Mouse (Mus musculus) stomach, postnatal 0 days (tissue): ENCODE data around the gene Krtap12-1. TPM values are rescaled to one million over a fixed set of nuclear protein-coding genes. Genes with fewer than 3 reads are reported as not detected.
"Not testable (repeated sequence)": the region's sequence is repeated elsewhere in the genome, so short reads cannot be mapped to it uniquely, and the experiment has no call there.

Experiments
- ATAC-seq: fragments of 200-750 bp; cut with Nextera tagmentation; 2 replicates; pipeline ENCODE4 v1.8.0; 2017; ENCODE audit not compliant: low FRiP score, low TSS enrichment
- DNase-seq: peaks from one replicate; pipeline ENCODE4 v3.0.0-alpha.2; 2016; ENCODE audit warnings: low spot score
- H3K27ac ChIP-seq: fragments of 300-500 bp; sonication (generic); replicated peaks from 2 replicates; pipeline ENCODE4 v1.5.1; 2014; ENCODE audit warnings: mild to moderate bottlenecking, control low read depth
- H3K27me3 ChIP-seq: fragments of 300-500 bp; sonication (generic); 2 replicates; pipeline ENCODE4 v1.6.1; 2014; ENCODE audit warnings: low read length; ENCODE audit not compliant: control insufficient read depth, insufficient read depth
- H3K36me3 ChIP-seq: fragments of 300-500 bp; sonication (generic); 2 replicates; pipeline ENCODE4 v1.6.1; 2014; ENCODE audit warnings: low read length, mixed read lengths; ENCODE audit not compliant: control insufficient read depth, insufficient read depth
- H3K4me1 ChIP-seq: fragments of 300-500 bp; sonication (generic); replicated peaks from 2 replicates; pipeline ENCODE4 v1.6.1; 2014; ENCODE audit warnings: antibody characterized with exemption; ENCODE audit not compliant: control insufficient read depth, insufficient read depth
- H3K4me2 ChIP-seq: fragments of 300-500 bp; sonication (generic); replicated peaks from 2 replicates; pipeline ENCODE4 v1.6.1; 2014; ENCODE audit warnings: low read depth, mild to moderate bottlenecking, control low read depth, moderate library complexity
- H3K4me3 ChIP-seq: fragments of 300-500 bp; sonication (generic); 2 replicates; pipeline ENCODE4 v1.5.1; 2014; ENCODE audit warnings: low read depth, low read length, control low read depth
- H3K9ac ChIP-seq: fragments of 300-500 bp; sonication (generic); 2 replicates; pipeline ENCODE4 v1.6.1; 2014; ENCODE audit warnings: mild to moderate bottlenecking, low read length, control low read depth, mixed read lengths
- H3K9me3 ChIP-seq: fragments of 300-500 bp; sonication (generic); 2 replicates; pipeline ENCODE4 v1.6.1; 2016; ENCODE audit warnings: low read length; ENCODE audit not compliant: control insufficient read depth
- CTCF ChIP-seq: IDR thresholded peaks from 2 replicates; pipeline ENCODE4 v1.5.1; 2016; ENCODE audit warnings: antibody characterized with exemption, low read depth, mild to moderate bottlenecking, moderate library complexity
- EP300 ChIP-seq: optimal IDR thresholded peaks from 2 replicates; pipeline ENCODE3; 2016; ENCODE audit warnings: antibody characterized with exemption
- WGBS: fragments of 180-500 bp; shearing (Covaris S2); extraction: QIAGEN DNeasy Blood & Tissue Kit; methylation state at CpG from one replicate; pipeline ENCODE4 v1.1.7; 2014; 5-methylcytosine and 5-hydroxymethylcytosine counted together
- polyA plus RNA-seq: library from polyadenylated mRNA; unstranded; fragments of >200 nt; fragmentation: Nextera tagmentation; extraction: Ambion mirVana; gene quantifications from 2 replicates; pipeline ENCODE4 v1.2.1, GENCODE M21; 2015

The Krtap12-1 gene
- polyA plus RNA-seq, 1 experiment from 2014 or later: 3.2 TPM

GRCm38 (mm10) chr10:77709831-77710230 is 10.6 kb upstream of the Krtap12-1 start:
- H3K36me3 ChIP-seq: no peaks in the 10 kb centered on the region
- no peaks in the 10 kb centered on the region for H3K4me1 ChIP-seq
- 58% methylated on average over 3 of the region's 3 CpGs for WGBS
- no peaks in the 10 kb centered on the region for H3K27me3 ChIP-seq
- TF ChIP-seq CTCF (peak; percentile 37), EP300 (no peak)
- no peak overlapping the region for H3K4me3 ChIP-seq
- no peak for ATAC-seq
- H3K4me2 ChIP-seq: no peak overlapping the region
- no peak for DNase-seq
- no peak overlapping the region for H3K27ac ChIP-seq
- no peaks in the 10 kb centered on the region for H3K9me3 ChIP-seq
- H3K9ac ChIP-seq: no peak overlapping the region

GRCm38 (mm10) chr10:77711157-77711556 is 9.2 kb upstream of the Krtap12-1 start, which contains the start of gene Gm10024:
Gm10024 (plus strand) TSS chr10:77711457.
- H3K27ac ChIP-seq, H3K36me3 ChIP-seq, H3K4me1 ChIP-seq, H3K27me3 ChIP-seq, H3K4me3 ChIP-seq, H3K9ac ChIP-seq, H3K9me3 ChIP-seq, DNase-seq, ATAC-seq, H3K4me2 ChIP-seq: not testable (repeated sequence)

- no peak overlapping the region for H3K9ac ChIP-seq
- H3K9me3 ChIP-seq: no peaks in the 10 kb centered on the region
- no peak overlapping the region for H3K4me2 ChIP-seq
- ATAC-seq: no peak
- no peak overlapping the region for H3K4me3 ChIP-seq
- DNase-seq: no peak
- H3K36me3 ChIP-seq: no peaks in the 10 kb centered on the region
- TF ChIP-seq CTCF (no peak), EP300 (no peak)
- 51% methylated on average over 4 of the region's 4 CpGs for WGBS
- no peak overlapping the region for H3K27ac ChIP-seq
- H3K4me1 ChIP-seq: no peaks in the 10 kb centered on the region
- H3K27me3 ChIP-seq: no peaks in the 10 kb centered on the region
These were observed 6.7 kb upstream of the Krtap12-1 start for GRCm38 (mm10) chr10:77713734-77714133.

GRCm38 (mm10) chr10:77715507-77715906 is 4.9 kb upstream of the Krtap12-1 start, which contains the start of gene Gm10142:
Gm10142 (plus strand) TSS chr10:77715807.
- no peak within 1 kb of the TSS for H3K27ac ChIP-seq
- TF ChIP-seq CTCF (no peak), EP300 (no peak)
- no peak for DNase-seq
- H3K36me3 ChIP-seq: no peaks in the 10 kb centered on the region
- ATAC-seq: no peak
- no peak within 1 kb of the TSS for H3K4me3 ChIP-seq
- no peak within 1 kb of the TSS for H3K9ac ChIP-seq
- H3K4me1 ChIP-seq: no peaks in the 10 kb centered on the region
- no peak within 1 kb of the TSS for H3K4me2 ChIP-seq
- no peaks in the 10 kb centered on the region for H3K27me3 ChIP-seq
- 88% methylated on average over 1 of the region's 1 CpGs for WGBS
- H3K9me3 ChIP-seq: no peaks in the 10 kb centered on the region

GRCm38 (mm10) chr10:77724855-77725254 is 4.5 kb downstream of the Krtap12-1 start:
- TF ChIP-seq EP300 (no peak), CTCF (peak; percentile 37; the same call in 1 of the 2 replicates)
- no peak overlapping the region for H3K4me3 ChIP-seq
- no peaks in the 10 kb centered on the region for H3K36me3 ChIP-seq
- H3K27me3 ChIP-seq: no peaks in the 10 kb centered on the region
- ATAC-seq: no peak
- no peak overlapping the region for H3K4me2 ChIP-seq
- DNase-seq: no peak
- WGBS: 75% methylated on average over 8 of the region's 8 CpGs
- H3K27ac ChIP-seq: no peak overlapping the region
- H3K9ac ChIP-seq: no peak overlapping the region
- no peaks in the 10 kb centered on the region for H3K4me1 ChIP-seq
- H3K9me3 ChIP-seq: no peaks in the 10 kb centered on the region

- TF ChIP-seq EP300 (no peak), CTCF (no peak)
- H3K9ac ChIP-seq: no peak within 1 kb of the TSS
- no peak for ATAC-seq
- H3K4me2 ChIP-seq: no peak within 1 kb of the TSS
- H3K36me3 ChIP-seq: no peaks in the 10 kb centered on the region
- no peak for DNase-seq
- no peaks in the 10 kb centered on the region for H3K9me3 ChIP-seq
- WGBS: 35% methylated on average over 3 of the region's 3 CpGs
- H3K4me1 ChIP-seq: no peaks in the 10 kb centered on the region
- H3K27me3 ChIP-seq: no peaks in the 10 kb centered on the region
- H3K4me3 ChIP-seq: no peak within 1 kb of the TSS
- no peak within 1 kb of the TSS for H3K27ac ChIP-seq
These were observed 5.8 kb downstream of the Krtap12-1 start, which contains the start of gene Gm10100 for GRCm38 (mm10) chr10:77726186-77726585. Gm10100 (plus strand) TSS chr10:77726486.
